Mouse (Mus musculus) liver, postnatal 0 days (tissue): ENCODE measurements around the gene Lgr6.

ENCODE experiments used
- CTCF ChIP-seq: sonication (generic); IDR thresholded peaks from 2 replicates; pipeline ENCODE4 v1.5.1; 2016; ENCODE audit warnings: antibody characterized with exemption, low read depth
- EP300 ChIP-seq: IDR thresholded peaks from 2 replicates; pipeline ENCODE4 v1.6.1; 2016; ENCODE audit warnings: antibody characterized with exemption, low read depth, mild to moderate bottlenecking

- TF ChIP-seq CTCF (no peak), EP300 (no peak)
Measured at GRCm38 (mm10) chr1:135000527-135000926, 104.5 kb downstream of the Lgr6 start.
